Mouse (Mus musculus) liver, embryonic 14.5 days (tissue): ENCODE measurements around the gene Adgrb3. TPM values are rescaled to one million over a fixed set of nuclear protein-coding genes. Genes with fewer than 3 reads are reported as not detected.

Experiments used
- ATAC-seq: fragments of 200-750 bp; cut with Nextera tagmentation; 2 replicates; pipeline ENCODE4 v1.8.0; 2017; ENCODE audit warnings: moderate number of reproducible peaks, mild to moderate bottlenecking, moderate library complexity; ENCODE audit not compliant: insufficient read depth
- DNase-seq, 3 experiments: peaks; one replicate each; pipeline ENCODE4 v3.0.0-alpha.2; 2012 to 2013; ENCODE audit warnings: low read depth in 3 of 3, low spot score in 3 of 3
- H3K27ac ChIP-seq: fragments of 300-500 bp; sonication (generic); 2 replicates; pipeline ENCODE4 v1.5.1; 2014; ENCODE audit warnings: moderate library complexity, mild to moderate bottlenecking, control low read depth, inconsistent platforms
- H3K27me3 ChIP-seq: fragments of 300-500 bp; sonication (generic); 2 replicates; pipeline ENCODE4 v1.6.1; 2014; ENCODE audit warnings: mild to moderate bottlenecking, low read length, moderate library complexity; ENCODE audit not compliant: control insufficient read depth, insufficient read depth
- H3K36me3 ChIP-seq: fragments of 300-500 bp; sonication (generic); replicated peaks from 2 replicates; pipeline ENCODE4 v1.6.1; 2014; ENCODE audit warnings: low read depth; ENCODE audit not compliant: control insufficient read depth, insufficient read depth
- H3K4me1 ChIP-seq, 2 experiments: fragments of 200-500 bp in 1 of 2; fragments of 300-500 bp in 1 of 2; sonication (generic) in 1 of 2; replicated peaks; 2 replicates each; pipeline ENCODE4 v1.6.1; 2012 to 2014; ENCODE audit warnings: antibody characterized with exemption in 1 of 2, inconsistent platforms in 1 of 2, low read length in 1 of 2; ENCODE audit not compliant: control insufficient read depth in 2 of 2, insufficient read depth in 2 of 2
- H3K4me2 ChIP-seq: fragments of 300-500 bp; sonication (generic); 2 replicates; pipeline ENCODE4 v1.6.1; 2014; ENCODE audit warnings: low read depth, mild to moderate bottlenecking, control low read depth, moderate library complexity
- H3K4me3 ChIP-seq, 2 experiments: fragments of 200-500 bp in 1 of 2; fragments of 300-500 bp in 1 of 2; sonication (generic) in 1 of 2; 2 replicates each; pipeline ENCODE4 v1.5.1; 2012 to 2014; ENCODE audit warnings: low read depth in 2 of 2, low read length in 2 of 2, mild to moderate bottlenecking in 2 of 2, control low read depth in 1 of 2, inconsistent platforms in 1 of 2, moderate library complexity in 1 of 2; ENCODE audit not compliant: insufficient read depth in 1 of 2
- H3K9ac ChIP-seq: fragments of 300-500 bp; sonication (generic); replicated peaks from 2 replicates; pipeline ENCODE4 v1.6.1; 2014; ENCODE audit warnings: mild to moderate bottlenecking, control low read depth, moderate library complexity
- H3K9me3 ChIP-seq: fragments of 300-500 bp; sonication (generic); 2 replicates; pipeline ENCODE4 v1.6.1; 2016; ENCODE audit warnings: low read length, mixed read lengths; ENCODE audit not compliant: control insufficient read depth
- CTCF ChIP-seq: IDR thresholded peaks from 2 replicates; pipeline ENCODE4 v1.5.1; 2016; ENCODE audit warnings: antibody characterized with exemption, low read depth, control low read depth
- EP300 ChIP-seq: IDR thresholded peaks from 2 replicates; pipeline ENCODE4 v1.6.1; 2016; ENCODE audit warnings: antibody characterized with exemption, low read depth
- WGBS: fragments of 180-500 bp; shearing (Covaris S2); extraction: QIAGEN DNeasy Blood & Tissue Kit; methylation state at CpG from one replicate; pipeline ENCODE4 v1.1.7; 2014; ENCODE audit not compliant: insufficient replicate concordance; 5-methylcytosine and 5-hydroxymethylcytosine counted together
- polyA plus RNA-seq, 2 experiments: library from polyadenylated mRNA; depleted of rRNA in 1 of 2; stranded (reverse) in 1 of 2; unstranded in 1 of 2; fragments of >200 nt; fragmentation: Nextera tagmentation in 1 of 2; extraction: Ambion mirVana in 1 of 2; gene quantifications; 2 replicates each; pipeline versions ENCODE4 v1.2.1 to v1.2.3; 2012 to 2014

Gene Adgrb3
- polyA plus RNA-seq, 2 experiments, result 0.02 to 0.03 TPM

DNA sequence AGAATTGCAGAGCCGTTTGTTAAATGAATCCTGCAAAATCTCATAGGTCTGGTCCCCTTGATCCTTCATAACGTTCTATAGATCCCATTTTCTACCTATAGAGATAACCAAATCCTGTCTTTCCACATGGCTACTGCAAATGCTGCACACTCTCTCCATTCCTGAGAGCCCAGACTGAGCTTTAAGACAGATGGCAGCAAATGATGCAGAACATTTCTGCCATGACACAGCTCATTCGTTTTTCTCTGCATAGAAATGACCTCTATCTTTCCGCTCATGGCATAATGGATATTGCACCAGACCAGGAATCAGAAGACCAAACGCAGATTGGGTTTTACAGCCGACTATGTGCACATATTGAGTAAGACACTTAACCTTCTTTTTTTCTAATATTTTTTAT, 84.8 kb downstream of the Adgrb3 start:
- WGBS, result 54% methylated on average over 6 of the region's 6 CpGs
- no peak for ATAC-seq
- DNase-seq, result no peak

GRCm38 (mm10) chr1:25729844-25730243, 99.7 kb downstream of the Adgrb3 start:
- no peak overlapping the region for H3K4me3 ChIP-seq
- no peaks in the 10 kb centered on the region for H3K36me3 ChIP-seq
- no peaks in the 10 kb centered on the region for H3K4me1 ChIP-seq
- TF ChIP-seq CTCF (no peak), EP300 (no peak)
- ATAC-seq (no peak), DNase-seq (no peak)
- WGBS, result 59% methylated on average over 5 of the region's 5 CpGs
- H3K4me2 ChIP-seq, result no peak overlapping the region
- no peak overlapping the region for H3K27ac ChIP-seq
- H3K9ac ChIP-seq, result no peak overlapping the region
- no peaks in the 10 kb centered on the region for H3K9me3 ChIP-seq
- H3K27me3 ChIP-seq, result no peaks in the 10 kb centered on the region

More for the DNA sequence above, 84.8 kb downstream of the Adgrb3 start:
- TF ChIP-seq EP300 (no peak), CTCF (no peak)
- H3K4me2 ChIP-seq, result no peak overlapping the region
- H3K4me1 ChIP-seq, result no peaks in the 10 kb centered on the region
- H3K27me3 ChIP-seq, result no peaks in the 10 kb centered on the region
- H3K4me3 ChIP-seq, result no peak overlapping the region
- no peaks in the 10 kb centered on the region for H3K9me3 ChIP-seq
- no peak overlapping the region for H3K9ac ChIP-seq
- H3K36me3 ChIP-seq, result no peaks in the 10 kb centered on the region
- H3K27ac ChIP-seq, result no peak overlapping the region

DNA sequence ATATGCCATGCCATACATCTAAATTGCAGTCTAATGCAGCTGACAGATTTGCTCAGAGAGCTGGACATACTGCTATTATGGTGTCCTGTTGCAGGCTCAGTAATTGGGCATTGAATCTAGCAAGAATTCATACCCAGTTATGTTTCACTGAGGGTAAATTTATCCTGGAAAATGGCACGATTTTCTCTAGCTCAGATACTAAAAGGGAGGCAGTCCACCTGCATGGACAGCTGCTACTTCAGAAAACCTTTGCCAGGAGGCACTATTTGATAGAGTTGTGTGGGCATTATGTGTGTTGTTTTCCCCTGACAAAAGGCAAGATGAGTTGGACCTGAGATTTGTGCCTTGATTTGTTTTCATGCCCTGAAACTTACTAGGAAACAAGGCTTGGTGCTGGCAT, 118.0 kb downstream of the Adgrb3 start:
- ATAC-seq, result no peak
- no peaks in the 10 kb centered on the region for H3K36me3 ChIP-seq
- WGBS, result 24% methylated on average over 1 of the region's 1 CpGs

GRCm38 (mm10) chr1:25706299-25706698, 123.2 kb downstream of the Adgrb3 start:
- no peak for DNase-seq
- H3K9ac ChIP-seq, result no peak overlapping the region
- no peaks in the 10 kb centered on the region for H3K9me3 ChIP-seq
- H3K4me3 ChIP-seq, result no peak overlapping the region
- no peak overlapping the region for H3K4me2 ChIP-seq
- no peak overlapping the region for H3K27ac ChIP-seq
- ATAC-seq, result no peak
- H3K4me1 ChIP-seq, result no peaks in the 10 kb centered on the region
- H3K27me3 ChIP-seq, result no peaks in the 10 kb centered on the region
- TF ChIP-seq CTCF (no peak), EP300 (no peak)
- no peaks in the 10 kb centered on the region for H3K36me3 ChIP-seq
- WGBS, result 55% methylated on average over 2 of the region's 2 CpGs

More for the DNA sequence above, 118.0 kb downstream of the Adgrb3 start:
- Histone ChIP-seq H3K9me3 (no peaks in the 10 kb centered on the region), H3K27me3 (no peaks in the 10 kb centered on the region), H3K27ac (no peak overlapping the region), H3K4me1 (no peaks in the 10 kb centered on the region), H3K4me2 (no peak overlapping the region), H3K4me3 (no peak overlapping the region), H3K9ac (no peak overlapping the region)
- TF ChIP-seq CTCF, result no peak
- DNase-seq, result no peak

GRCm38 (mm10) chr1:25698702-25699250, 130.7 kb downstream of the Adgrb3 start:
- H3K4me1 ChIP-seq, result no peaks in the 10 kb centered on the region
- ATAC-seq, result no peak
- TF ChIP-seq EP300 (no peak), CTCF (no peak)
- H3K27me3 ChIP-seq, result no peaks in the 10 kb centered on the region
- no peaks in the 10 kb centered on the region for H3K36me3 ChIP-seq
- H3K27ac ChIP-seq, result no peak overlapping the region
- no peak for DNase-seq
- no peak overlapping the region for H3K4me3 ChIP-seq
- no peaks in the 10 kb centered on the region for H3K9me3 ChIP-seq
- H3K9ac ChIP-seq, result no peak overlapping the region
- no peak overlapping the region for H3K4me2 ChIP-seq
- 60% methylated on average over 6 of the region's 6 CpGs for WGBS
